In the genomic region with DNA sequence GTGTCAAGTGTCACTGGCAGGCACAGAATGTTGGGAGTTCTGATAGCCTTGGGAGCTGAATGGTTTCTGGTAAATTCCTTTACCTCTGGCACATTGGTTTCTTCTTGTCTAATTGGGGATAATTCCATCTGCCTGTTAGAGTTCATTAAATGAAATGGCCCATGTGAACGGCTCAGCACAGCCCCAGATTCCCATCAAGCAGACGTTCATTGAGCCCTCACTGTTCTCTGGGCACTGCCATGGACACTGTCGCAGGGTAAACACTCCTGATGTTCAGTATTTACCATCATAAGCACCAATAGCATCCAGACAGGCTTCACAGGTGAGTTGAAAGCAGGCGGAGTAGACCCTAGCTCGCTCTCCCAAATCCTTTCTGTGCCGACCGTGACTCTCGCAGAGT, we compare ENCODE assay signal across 17 mouse cellular contexts. TPM values are rescaled to one million over a fixed set of nuclear protein-coding genes. Genes with fewer than 3 reads are reported as not detected.
DNase-seq lines count a peak whose midpoint lies in the region; ATAC-seq lines count a peak whose summit lies in the region.
"Had no signal": no experiment of that assay in that cellular context is flagged by ENCODE, and none has a peak within 500 bp of the region (broad histone marks: within the 10 kb centered on the region; RNA-seq: fewer than 3 reads in every experiment).

No protein-coding gene starts in this region.

- intact Hi-C loops in gastrocnemius, postnatal 14 days (cut with DNase I; ENCODE audit: low total_unique reads): no loop called here

- H3K4me3 ChIP-seq in midbrain, embryonic 10.5 days: no peak overlapping the region
- no peak overlapping the region for H3K4me3 ChIP-seq in midbrain, embryonic 11.5 days (ENCODE audit: low read depth, low read length)
- no peak overlapping the region for H3K4me3 ChIP-seq in forebrain, embryonic 15.5 days
- H3K4me3 ChIP-seq in limb, embryonic 13.5 days: no peak overlapping the region
- H3K4me3 ChIP-seq: heart, embryonic 15.5 days; liver, embryonic 15.5 days; midbrain, embryonic 12.5 days; neural tube, embryonic 12.5 days had no signal

- peak overlapping the region; percentile 42; the same call in 1 of the 2 replicates for H3K27ac ChIP-seq in midbrain, embryonic 10.5 days (replicated peaks)
- no peak overlapping the region for H3K27ac ChIP-seq in midbrain, embryonic 11.5 days (ENCODE audit: low read depth, low read length)
- peak overlapping the region; percentile 38 for H3K27ac ChIP-seq in forebrain, embryonic 15.5 days (replicated peaks)
- peak overlapping the region; percentile 48; the same call in 1 of the 2 replicates for H3K27ac ChIP-seq in limb, embryonic 13.5 days
- H3K27ac ChIP-seq: heart, embryonic 15.5 days; kidney, postnatal 0 days; liver, embryonic 15.5 days; midbrain, embryonic 12.5 days; neural tube, embryonic 12.5 days had no signal

- no peak overlapping the region for H3K4me2 ChIP-seq in midbrain, embryonic 11.5 days
- no peak overlapping the region for H3K4me2 ChIP-seq in forebrain, embryonic 15.5 days (replicated peaks)
- H3K4me2 ChIP-seq in limb, embryonic 13.5 days (replicated peaks): no peak overlapping the region
- H3K4me2 ChIP-seq: heart, embryonic 15.5 days; liver, embryonic 15.5 days; midbrain, embryonic 12.5 days had no signal

- H3K27me3 ChIP-seq in midbrain, embryonic 10.5 days (ENCODE audit: low read depth, poor library complexity, severe bottlenecking): no peaks in the 10 kb centered on the region
- no peaks in the 10 kb centered on the region for H3K27me3 ChIP-seq in midbrain, embryonic 11.5 days (ENCODE audit: control insufficient read depth, insufficient read depth, low read length)
- H3K27me3 ChIP-seq in forebrain, embryonic 15.5 days: no peaks in the 10 kb centered on the region
- no peaks in the 10 kb centered on the region for H3K27me3 ChIP-seq in limb, embryonic 13.5 days
- H3K27me3 ChIP-seq: heart, embryonic 15.5 days; liver, embryonic 15.5 days; neural tube, embryonic 12.5 days had no signal

- peaks cover 38% of the 10 kb centered on the region for H3K4me1 ChIP-seq in midbrain, embryonic 10.5 days
- H3K4me1 ChIP-seq in midbrain, embryonic 11.5 days (ENCODE audit: control insufficient read depth, insufficient read depth, low read length): peaks cover 21% of the 10 kb centered on the region
- H3K4me1 ChIP-seq in forebrain, embryonic 15.5 days: peaks cover 52% of the 10 kb centered on the region
- peaks cover 69% of the 10 kb centered on the region for H3K4me1 ChIP-seq in limb, embryonic 13.5 days
- H3K4me1 ChIP-seq: liver, embryonic 15.5 days had no signal

- no peaks in the 10 kb centered on the region for H3K9me3 ChIP-seq in midbrain, embryonic 10.5 days (replicated peaks)
- H3K9me3 ChIP-seq in midbrain, embryonic 11.5 days (ENCODE audit: control insufficient read depth, low read length): no peaks in the 10 kb centered on the region
- H3K9me3 ChIP-seq in forebrain, embryonic 15.5 days: no peaks in the 10 kb centered on the region
- no peaks in the 10 kb centered on the region for H3K9me3 ChIP-seq in limb, embryonic 13.5 days
- H3K9me3 ChIP-seq: heart, embryonic 15.5 days; liver, embryonic 15.5 days; midbrain, embryonic 12.5 days; neural tube, embryonic 12.5 days had no signal

- H3K9ac ChIP-seq in midbrain, embryonic 11.5 days (ENCODE audit: low read length): no peak overlapping the region
- no peak overlapping the region for H3K9ac ChIP-seq in forebrain, embryonic 15.5 days (replicated peaks)
- no peak overlapping the region for H3K9ac ChIP-seq in limb, embryonic 13.5 days
- H3K9ac ChIP-seq: heart, embryonic 15.5 days; liver, embryonic 15.5 days; neural tube, embryonic 12.5 days had no signal

- no peak for DNase-seq in midbrain, embryonic 10.5 days (ENCODE audit: low spot score)
- DNase-seq in midbrain, embryonic 11.5 days (ENCODE audit: low spot score, missing footprints): no peak
- no peak for DNase-seq in gastrocnemius, postnatal 14 days
- DNase-seq in heart, adult 9 months (ENCODE audit: low spot score in 2 of 2): no peak
- no peak for DNase-seq in layer of hippocampus, postnatal 14 days (ENCODE audit: low spot score in 2 of 2)
- DNase-seq: adrenal gland, postnatal 10 days; cerebellum, adult 9-10 months; lung, postnatal 36 days had no signal

- ATAC-seq in midbrain, embryonic 11.5 days (ENCODE audit: low FRiP score): no peak
- no peak for ATAC-seq in forebrain, embryonic 15.5 days (replicated peaks)
- no peak for ATAC-seq in limb, embryonic 13.5 days (ENCODE audit: low FRiP score, low read depth)
- ATAC-seq: CD4-positive, CD25-positive, alpha-beta regulatory T cell, adult 4 months had no signal

- peaks cover 12% of the 10 kb centered on the region; the same call in 1 of the 2 replicates for H3K36me3 ChIP-seq in midbrain, embryonic 10.5 days
- H3K36me3 ChIP-seq in midbrain, embryonic 11.5 days (ENCODE audit: control insufficient read depth, insufficient read depth, low read length): no peaks in the 10 kb centered on the region
- H3K36me3 ChIP-seq in forebrain, embryonic 15.5 days: 0 out of 2 replicates have a peak, but pooled peaks cover 5% of the 10 kb centered on the region
- H3K36me3 ChIP-seq in limb, embryonic 13.5 days: peaks cover 57% of the 10 kb centered on the region

- WGBS in midbrain, embryonic 10.5 days: 81% methylated on average over 8 of the region's 8 CpGs
- WGBS in midbrain, embryonic 11.5 days: 72% methylated on average over 8 of the region's 8 CpGs
- WGBS in forebrain, embryonic 15.5 days: 58% methylated on average over 8 of the region's 8 CpGs
- WGBS in limb, embryonic 13.5 days: 70% methylated on average over 8 of the region's 8 CpGs

RNA-seq across cellular contexts. Expression of a gene that starts 18.5 kb away (rescaled TPM):
- polyA plus RNA-seq in midbrain, embryonic 10.5 days (2016; fragmentation: Nextera tagmentation; extraction: Ambion mirVana): 10.5 and 11.3 TPM in 2 replicates
- polyA plus RNA-seq in midbrain, embryonic 11.5 days (2014; fragmentation: Nextera tagmentation; extraction: Ambion mirVana): 7.8 and 8.3 TPM in 2 replicates
- polyA plus RNA-seq in forebrain, embryonic 15.5 days (2015; fragmentation: Nextera tagmentation; extraction: Ambion mirVana): 2.1 and 2.7 TPM in 2 replicates
- polyA plus RNA-seq in limb, embryonic 13.5 days (2015; fragmentation: Nextera tagmentation; extraction: Ambion mirVana): 31.6 and 35.2 TPM in 2 replicates
- under 1 TPM; 0.31 to 0.96 TPM for total RNA-seq in gastrocnemius, postnatal 14 days (2021)
- under 1 TPM; 0.39 to 0.81 TPM for total RNA-seq in layer of hippocampus, postnatal 14 days (2021)

RNA-seq across cellular contexts. Expression of a gene that starts 59.2 kb away (rescaled TPM):
- polyA plus RNA-seq in midbrain, embryonic 10.5 days (2016; fragmentation: Nextera tagmentation; extraction: Ambion mirVana): 21.8 and 29.2 TPM in 2 replicates
- polyA plus RNA-seq in midbrain, embryonic 11.5 days (2014; fragmentation: Nextera tagmentation; extraction: Ambion mirVana): 24.2 and 25.8 TPM in 2 replicates
- polyA plus RNA-seq in forebrain, embryonic 15.5 days (2015; fragmentation: Nextera tagmentation; extraction: Ambion mirVana): 11.7 and 14.6 TPM in 2 replicates
- polyA plus RNA-seq in limb, embryonic 13.5 days (2015; fragmentation: Nextera tagmentation; extraction: Ambion mirVana): 33.6 and 35.5 TPM in 2 replicates
- 10 to 100 TPM; 11.6 to 11.7 TPM for total RNA-seq in gastrocnemius, postnatal 14 days (2021)
- 10 to 100 TPM; 11.4 to 11.9 TPM for total RNA-seq in layer of hippocampus, postnatal 14 days (2021)
- total RNA-seq: MEL had no signal
